Mouse (Mus musculus) adrenal gland, postnatal 14 days (tissue): ENCODE results near the gene Prcc. TPM values are rescaled to one million over a fixed set of nuclear protein-coding genes. Genes with fewer than 3 reads are reported as not detected.
"Not testable (repeated sequence)": the region's sequence is repeated elsewhere in the genome, so short reads cannot be mapped to it uniquely, and the experiment has no call there.

ENCODE experiments used
- DNase-seq: peaks from one replicate; pipeline ENCODE4 v3.0.0; 2021; ENCODE audit warnings: mixed read lengths
- total RNA-seq: library from RNA; stranded (reverse); gene quantifications from 2 replicates; pipeline ENCODE4 v1.2.3, GENCODE M21; 2021

Gene Prcc
- total RNA-seq, 1 experiment from 2014 or later = 50.0 TPM

- DNase-seq = peak; percentile 75
Measured at GRCm38 (mm10) chr3:87906601-87906980, 21.2 kb upstream of the Prcc start.

GRCm38 (mm10) chr3:87905880-87906485 lies 20.6 kb upstream of the Prcc start, which contains the start of gene Hdgf:
Hdgf (plus strand) TSS chr3:87906321.
- DNase-seq = peak; percentile 98

GRCm38 (mm10) chr3:87903821-87904220 lies 18.4 kb upstream of the Prcc start:
- DNase-seq = no peak

GRCm38 (mm10) chr3:87901959-87902358 lies 16.6 kb upstream of the Prcc start:
- DNase-seq = not testable (repeated sequence)

- DNase-seq = no peak
Measured at GRCm38 (mm10) chr3:87901036-87901624, 15.7 kb upstream of the Prcc start.

- no peak for DNase-seq
Measured at GRCm38 (mm10) chr3:87899776-87900175, 14.4 kb upstream of the Prcc start.

GRCm38 (mm10) chr3:87899266-87899665 lies 13.9 kb upstream of the Prcc start:
- no peak for DNase-seq

GRCm38 (mm10) chr3:87893367-87893905 lies 8.0 kb upstream of the Prcc start:
- DNase-seq = no peak

GRCm38 (mm10) chr3:87891481-87891880 lies 6.1 kb upstream of the Prcc start:
- DNase-seq = no peak

GRCm38 (mm10) chr3:87887400-87887799 lies 2.0 kb upstream of the Prcc start:
- DNase-seq = not testable (repeated sequence)

GRCm38 (mm10) chr3:87886416-87886815 lies 1.0 kb upstream of the Prcc start:
- no peak for DNase-seq

- peak; percentile 45 for DNase-seq
Measured at GRCm38 (mm10) chr3:87886004-87886365, 577 bp upstream of the Prcc start.

GRCm38 (mm10) chr3:87884708-87885251 lies 628 bp downstream of the Prcc start:
- DNase-seq = peak; percentile 74

GRCm38 (mm10) chr3:87884291-87884690 lies 1.1 kb downstream of the Prcc start:
- no peak for DNase-seq

- peak; percentile 38 for DNase-seq
Measured at GRCm38 (mm10) chr3:87877730-87878129, 7.7 kb downstream of the Prcc start.

- DNase-seq = not testable (repeated sequence)
Measured at GRCm38 (mm10) chr3:87864111-87864510, 21.3 kb downstream of the Prcc start.

GRCm38 (mm10) chr3:87859813-87860212 lies 25.6 kb downstream of the Prcc start:
- DNase-seq = peak; percentile 79

- DNase-seq = no peak
Measured at GRCm38 (mm10) chr3:87857666-87858065, 27.7 kb downstream of the Prcc start.

- DNase-seq = no peak
Measured at GRCm38 (mm10) chr3:87855936-87856335, 29.5 kb downstream of the Prcc start.

- peak; percentile 63 for DNase-seq
Measured at GRCm38 (mm10) chr3:87854795-87855568, 30.4 kb downstream of the Prcc start.

- no peak for DNase-seq
Measured at GRCm38 (mm10) chr3:87849117-87849516, 36.3 kb downstream of the Prcc start.

GRCm38 (mm10) chr3:87847680-87848079 lies 37.7 kb downstream of the Prcc start:
- DNase-seq = no peak

- no peak for DNase-seq
Measured at GRCm38 (mm10) chr3:87846650-87847110, 38.7 kb downstream of the Prcc start, which contains the start of gene Sh2d2a. Sh2d2a (plus strand) TSS chr3:87846755.
